In the genomic region with DNA sequence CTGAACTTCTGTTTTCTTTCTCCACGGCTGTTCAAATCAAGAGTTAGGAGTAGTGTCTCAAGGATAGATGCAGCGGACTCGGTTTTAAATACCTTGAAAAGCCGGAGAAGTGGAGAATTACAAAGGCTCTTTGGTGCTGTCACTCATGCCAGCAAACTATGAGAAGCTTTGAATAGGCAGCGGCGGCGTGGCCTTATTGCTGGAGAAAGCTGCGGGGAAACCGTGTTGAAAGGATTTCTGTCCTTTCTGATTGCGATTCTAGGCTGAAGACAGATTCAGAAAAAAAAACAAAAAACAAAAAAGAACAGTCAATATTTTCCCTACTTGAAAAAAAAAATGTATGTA, we compare ENCODE assay signal across 8 mouse cellular contexts. TPM values are rescaled to one million over a fixed set of nuclear protein-coding genes. Genes with fewer than 3 reads are reported as not detected.
A peak's percentile ranks its signal among the peaks of the same experiment; 100 is the strongest.
DNase-seq lines count a peak whose midpoint lies in the region; ATAC-seq lines count a peak whose summit lies in the region.

No protein-coding gene starts in this region.

- peak overlapping the region; percentile 99 for H3K27ac ChIP-seq in lung, embryonic 15.5 days
- H3K27ac ChIP-seq in limb, embryonic 11.5 days (replicated peaks; ENCODE audit: low read depth, low read length) = peak overlapping the region; percentile 96
- H3K27ac ChIP-seq in neural tube, embryonic 15.5 days (replicated peaks) = peak overlapping the region; percentile 93

- ATAC-seq in lung, embryonic 15.5 days (ENCODE audit: borderline replicate concordance, extremely low read depth, low FRiP score, low TSS enrichment) = peak; percentile 23; the same call in 1 of the 2 replicates
- peak; percentile 65 for ATAC-seq in erythroblast, adult 5-6 weeks (replicated peaks; ENCODE audit: low FRiP score, poor library complexity, severe bottlenecking)
- ATAC-seq in limb, embryonic 11.5 days (ENCODE audit: insufficient number of reproducible peaks, low FRiP score, low TSS enrichment, low read depth) = peak; percentile 7; the same call in 1 of the 2 replicates
- ATAC-seq in neural tube, embryonic 15.5 days (ENCODE audit: low FRiP score) = peak; percentile 36

- peak overlapping the region; percentile 68 for H3K4me2 ChIP-seq in lung, embryonic 15.5 days
- peak overlapping the region; percentile 56 for H3K4me2 ChIP-seq in limb, embryonic 11.5 days (ENCODE audit: low read depth, severe bottlenecking)
- peak overlapping the region; percentile 73 for H3K4me2 ChIP-seq in neural tube, embryonic 15.5 days

- H3K9ac ChIP-seq in lung, embryonic 15.5 days = peak overlapping the region; percentile 84
- peak overlapping the region; percentile 89 for H3K9ac ChIP-seq in limb, embryonic 11.5 days (ENCODE audit: low read length)
- H3K9ac ChIP-seq in neural tube, embryonic 15.5 days (replicated peaks) = peak overlapping the region; percentile 76

- WGBS in lung, embryonic 15.5 days = under 1% methylated on average over 10 of the region's 10 CpGs
- 0% methylated on average over 10 of the region's 10 CpGs for WGBS in limb, embryonic 11.5 days
- WGBS in neural tube, embryonic 15.5 days = under 1% methylated on average over 10 of the region's 10 CpGs

- no peak for DNase-seq in lung, postnatal 14 days
- no peak for DNase-seq in limb, embryonic 11.5 days (ENCODE audit: low spot score)
- no peak for DNase-seq in thymus, postnatal 0 days (ENCODE audit: low spot score)
- no peak for DNase-seq in thymus, postnatal 14 days
- no peak for DNase-seq in retina, embryonic 14.5 days (ENCODE audit: low spot score)

- H3K4me3 ChIP-seq in lung, embryonic 15.5 days = peak overlapping the region; percentile 91
- peak overlapping the region; percentile 76 for H3K4me3 ChIP-seq in limb, embryonic 11.5 days (ENCODE audit: low read depth, low read length)
- H3K4me3 ChIP-seq in neural tube, embryonic 15.5 days (replicated peaks) = peak overlapping the region; percentile 69

- H3K9me3 ChIP-seq in lung, embryonic 15.5 days = no peaks in the 10 kb centered on the region
- no peaks in the 10 kb centered on the region for H3K9me3 ChIP-seq in limb, embryonic 11.5 days (ENCODE audit: control insufficient read depth, low read length)
- H3K9me3 ChIP-seq in neural tube, embryonic 15.5 days (replicated peaks) = no peaks in the 10 kb centered on the region

- peaks cover 16% of the 10 kb centered on the region for H3K4me1 ChIP-seq in lung, embryonic 15.5 days
- no peaks in the 10 kb centered on the region for H3K4me1 ChIP-seq in limb, embryonic 11.5 days (ENCODE audit: control insufficient read depth, insufficient read depth, low read length)
- peaks cover 33% of the 10 kb centered on the region for H3K4me1 ChIP-seq in neural tube, embryonic 15.5 days

- H3K27me3 ChIP-seq in lung, embryonic 15.5 days = no peaks in the 10 kb centered on the region
- H3K27me3 ChIP-seq in limb, embryonic 11.5 days (ENCODE audit: control insufficient read depth, insufficient read depth, low read length) = no peaks in the 10 kb centered on the region
- peaks cover 7% of the 10 kb centered on the region for H3K27me3 ChIP-seq in neural tube, embryonic 15.5 days (replicated peaks)

- H3K36me3 ChIP-seq in lung, embryonic 15.5 days = peaks cover 8% of the 10 kb centered on the region
- no peaks in the 10 kb centered on the region for H3K36me3 ChIP-seq in limb, embryonic 11.5 days (ENCODE audit: control insufficient read depth, insufficient read depth, low read length)
- no peaks in the 10 kb centered on the region for H3K36me3 ChIP-seq in neural tube, embryonic 15.5 days

RNA-seq across cellular contexts. Expression of gene Zfp322a, which starts 0.4 kb away (rescaled TPM):
- polyA plus RNA-seq in lung, embryonic 15.5 days (2015; fragmentation: Nextera tagmentation; extraction: Ambion mirVana) = 51.9 and 53.3 TPM in 2 replicates
- total RNA-seq in erythroblast, adult 5-6 weeks (2015; ENCODE audit: low replicate concordance) = 10.4 and 10.8 TPM in 2 replicates
- total RNA-seq in erythroblast, adult 5-6 weeks (2017; ENCODE audit: low replicate concordance) = 10.9 and 11.2 TPM in 2 replicates
- 71.9 and 76.4 TPM in 2 replicates for polyA plus RNA-seq in limb, embryonic 11.5 days (2014; fragmentation: Nextera tagmentation; extraction: Ambion mirVana)
- polyA plus RNA-seq in neural tube, embryonic 15.5 days (2015; fragmentation: Nextera tagmentation; extraction: Ambion mirVana) = 46.2 and 49.0 TPM in 2 replicates
- polyA plus RNA-seq in thymus, postnatal 0 days (2015; fragmentation: Nextera tagmentation; extraction: Ambion mirVana) = 33.0 and 34.5 TPM in 2 replicates

RNA-seq across cellular contexts. Expression of gene Abt1, which starts 54.3 kb away (rescaled TPM):
- 13.6 and 14.2 TPM in 2 replicates for polyA plus RNA-seq in lung, embryonic 15.5 days (2015; fragmentation: Nextera tagmentation; extraction: Ambion mirVana)
- total RNA-seq in erythroblast, adult 5-6 weeks (2015; ENCODE audit: low replicate concordance) = 1.7 and 1.9 TPM in 2 replicates
- total RNA-seq in erythroblast, adult 5-6 weeks (2017; ENCODE audit: low replicate concordance) = 1.4 and 1.7 TPM in 2 replicates
- 16.3 and 17.4 TPM in 2 replicates for polyA plus RNA-seq in limb, embryonic 11.5 days (2014; fragmentation: Nextera tagmentation; extraction: Ambion mirVana)
- polyA plus RNA-seq in neural tube, embryonic 15.5 days (2015; fragmentation: Nextera tagmentation; extraction: Ambion mirVana) = 9.3 and 10.3 TPM in 2 replicates
- 13.8 and 15.1 TPM in 2 replicates for polyA plus RNA-seq in thymus, postnatal 0 days (2015; fragmentation: Nextera tagmentation; extraction: Ambion mirVana)

Comparison
In these comparisons a context has a peak if more than half of its experiments do, and no peak if none do; other contexts are left out.
1. ATAC-seq: peak in every context shown above with its lines; median percentile 65 in erythroblast, adult 5-6 weeks; 36 in neural tube, embryonic 15.5 days; 23 in lung, embryonic 15.5 days; 7 in limb, embryonic 11.5 days.